Mouse (Mus musculus) inflammation-experienced regulatory T-cells (primary cell): Measurements from ENCODE around the gene Spdya. TPM values are rescaled to one million over a fixed set of nuclear protein-coding genes. Genes with fewer than 3 reads are reported as not detected.

Source experiments
- polyA plus RNA-seq, 2 experiments: library from polyadenylated mRNA; unstranded; fragments of 100-300 nt; shearing (Covaris generic); gene quantifications; one replicate each; pipeline ENCODE4 v1.2.1; 2017

Spdya gene
- under 1 TPM; 0.30 to 0.65 TPM for polyA plus RNA-seq

GRCm38 (mm10) chr17:71551757-71552451 lies at the start of gene Spdya:
Gene Spdya (plus strand): TSS chr17:71552061.

GRCm38 (mm10) chr17:71526711-71527564 lies 24.9 kb upstream of the Spdya start, which contains the start of gene Ndc80:
Gene Ndc80 (minus strand): TSS chr17:71526857.

GRCm38 (mm10) chr17:71615638-71616318 lies 63.9 kb downstream of the Spdya start, which contains the start of gene Wdr43:
Gene Wdr43 (plus strand): TSS chr17:71615895.

Other genes with a start within 250 kb of the Spdya start
- gene Emilin2, start 240.1 kb upstream of the Spdya start, polyA plus RNA-seq: 1 to 10 TPM in 1 of 2 experiments, under 1 TPM in 1; 0.14 to 3.0 TPM
- 10 to 100 TPM in 1 of 2 experiments, 1 to 10 TPM in 1; 4.6 to 10.9 TPM for gene Gm4707, start 92.1 kb upstream of the Spdya start, polyA plus RNA-seq
- 100 to 1,000 TPM; 106 to 118 TPM for gene Smchd1, start 76.7 kb upstream of the Spdya start, polyA plus RNA-seq
- 1 to 10 TPM; 7.3 to 8.6 TPM for gene Ndc80, start 25.2 kb upstream of the Spdya start, polyA plus RNA-seq
- gene Wdr43, start 63.8 kb downstream of the Spdya start, polyA plus RNA-seq: 100 to 1,000 TPM; 105 to 166 TPM
- gene Togaram2, start 121.2 kb downstream of the Spdya start, polyA plus RNA-seq: under 1 TPM; 0.05 to 0.64 TPM
- gene Pcare, start 200.8 kb downstream of the Spdya start, polyA plus RNA-seq: not detected
- 1 to 10 TPM in 1 of 2 experiments, under 1 TPM in 1; 0.08 to 1.0 TPM for gene Clip4, start 216.4 kb downstream of the Spdya start, polyA plus RNA-seq